Mouse (Mus musculus): ENCODE data around the gene Dpep1.

GRCm38 (mm10) chr8:123202288-123202687, 16.2 kb downstream of the Dpep1 start:
- TF ChIP-seq CTCF (IDR thresholded peaks at IDR 0.05; ENCODE audit: extremely low read depth, insufficient read length, insufficient replicate concordance, low read depth, low read length) (peak; percentile 58; the same call in 1 of the 2 replicates), POLR2A (IDR thresholded peaks at IDR 0.05; ENCODE audit: low read depth, low read length) (no peak)
